Mouse (Mus musculus): ENCODE results near the gene Crct1. TPM values are rescaled to one million over a fixed set of nuclear protein-coding genes. Genes with fewer than 3 reads are reported as not detected.

The Crct1 gene
- 0.88 and 0.97 TPM in 2 replicates for polyA plus RNA-seq (2015; fragmentation: Nextera tagmentation; extraction: Ambion mirVana)

- Histone ChIP-seq H3K9ac (replicated peaks) (peak within 1 kb of the TSS; percentile 60), H3K4me2 (peak within 1 kb of the TSS; percentile 88)
- WGBS, result 35% methylated on average over 4 of the region's 4 CpGs
Measured at GRCm38 (mm10) chr3:93015460-93016104, at the start of gene Crct1. TSS of gene Crct1 (minus strand) at chr3:93015687.

GRCm38 (mm10) chr3:93052826-93053474 lies 37.5 kb upstream of the Crct1 start:
- no peak for ATAC-seq (ENCODE audit: low FRiP score)
- no peaks in the 10 kb centered on the region for H3K27me3 ChIP-seq (replicated peaks)
- H3K36me3 ChIP-seq, result no peaks in the 10 kb centered on the region
- WGBS, result 58% methylated on average over 10 of the region's 10 CpGs
- no peaks in the 10 kb centered on the region for H3K9me3 ChIP-seq (replicated peaks)
- no peak overlapping the region for H3K4me2 ChIP-seq
- no peak overlapping the region for H3K4me3 ChIP-seq (replicated peaks)
- H3K4me1 ChIP-seq, result no peaks in the 10 kb centered on the region
- H3K27ac ChIP-seq (replicated peaks), result no peak overlapping the region
- H3K9ac ChIP-seq (replicated peaks), result no peak overlapping the region

More at GRCm38 (mm10) chr3:93015460-93016104, at the start of gene Crct1:
- H3K27me3 ChIP-seq (replicated peaks), result no peaks in the 10 kb centered on the region
- H3K4me3 ChIP-seq (replicated peaks), result peak within 1 kb of the TSS; percentile 52
- peak within 1 kb of the TSS; percentile 28; the same call in 1 of the 2 replicates for H3K27ac ChIP-seq (replicated peaks)
- peaks cover 10% of the 10 kb centered on the region for H3K4me1 ChIP-seq
- no peaks in the 10 kb centered on the region for H3K9me3 ChIP-seq (replicated peaks)
- ATAC-seq (ENCODE audit: low FRiP score), result no peak
- no peaks in the 10 kb centered on the region for H3K36me3 ChIP-seq

GRCm38 (mm10) chr3:93050182-93050581 lies 34.7 kb upstream of the Crct1 start:
- Histone ChIP-seq H3K4me2 (no peak overlapping the region), H3K4me3 (replicated peaks) (no peak overlapping the region), H3K36me3 (no peaks in the 10 kb centered on the region), H3K4me1 (no peaks in the 10 kb centered on the region), H3K27me3 (replicated peaks) (no peaks in the 10 kb centered on the region), H3K9me3 (replicated peaks) (no peaks in the 10 kb centered on the region), H3K27ac (replicated peaks) (no peak overlapping the region), H3K9ac (replicated peaks) (no peak overlapping the region)
- no peak for ATAC-seq (ENCODE audit: low FRiP score)
- 96% methylated on average over 1 of the region's 1 CpGs for WGBS

GRCm38 (mm10) chr3:93031450-93031849 lies 16.0 kb upstream of the Crct1 start:
- H3K27me3 ChIP-seq (replicated peaks), result no peaks in the 10 kb centered on the region
- no peak overlapping the region for H3K9ac ChIP-seq (replicated peaks)
- no peak overlapping the region for H3K4me3 ChIP-seq (replicated peaks)
- peak; percentile 97 for ATAC-seq (ENCODE audit: low FRiP score)
- H3K4me2 ChIP-seq, result no peak overlapping the region
- 65% methylated on average over 5 of the region's 5 CpGs for WGBS
- H3K9me3 ChIP-seq (replicated peaks), result no peaks in the 10 kb centered on the region
- no peak overlapping the region for H3K27ac ChIP-seq (replicated peaks)
- H3K36me3 ChIP-seq, result no peaks in the 10 kb centered on the region
- H3K4me1 ChIP-seq, result no peaks in the 10 kb centered on the region

GRCm38 (mm10) chr3:93025486-93025885 lies 10.0 kb upstream of the Crct1 start:
- 86% methylated on average over 2 of the region's 2 CpGs for WGBS
- Histone ChIP-seq H3K4me1 (no peaks in the 10 kb centered on the region), H3K9ac (replicated peaks) (no peak overlapping the region), H3K4me3 (replicated peaks) (no peak overlapping the region), H3K9me3 (replicated peaks) (no peaks in the 10 kb centered on the region), H3K27ac (replicated peaks) (no peak overlapping the region), H3K4me2 (no peak overlapping the region), H3K27me3 (replicated peaks) (no peaks in the 10 kb centered on the region), H3K36me3 (no peaks in the 10 kb centered on the region)
- no peak for ATAC-seq (ENCODE audit: low FRiP score)

GRCm38 (mm10) chr3:93023411-93024184 lies 8.1 kb upstream of the Crct1 start:
- Histone ChIP-seq H3K4me3 (replicated peaks) (no peak overlapping the region), H3K4me1 (no peaks in the 10 kb centered on the region), H3K4me2 (no peak overlapping the region), H3K27me3 (replicated peaks) (no peaks in the 10 kb centered on the region), H3K27ac (replicated peaks) (no peak overlapping the region), H3K36me3 (no peaks in the 10 kb centered on the region), H3K9ac (replicated peaks) (no peak overlapping the region), H3K9me3 (replicated peaks) (no peaks in the 10 kb centered on the region)
- WGBS, result 82% methylated on average over 3 of the region's 3 CpGs
- no peak for ATAC-seq (ENCODE audit: low FRiP score)

GRCm38 (mm10) chr3:93021171-93021570 lies 5.7 kb upstream of the Crct1 start:
- Histone ChIP-seq H3K36me3 (no peaks in the 10 kb centered on the region), H3K9ac (replicated peaks) (no peak overlapping the region), H3K27me3 (replicated peaks) (no peaks in the 10 kb centered on the region), H3K4me3 (replicated peaks) (no peak overlapping the region), H3K4me2 (no peak overlapping the region), H3K27ac (replicated peaks) (no peak overlapping the region), H3K4me1 (no peaks in the 10 kb centered on the region), H3K9me3 (replicated peaks) (no peaks in the 10 kb centered on the region)
- 93% methylated on average over 1 of the region's 1 CpGs for WGBS
- ATAC-seq (ENCODE audit: low FRiP score), result no peak

- Histone ChIP-seq H3K9ac (replicated peaks) (no peak within 1 kb of the TSS), H3K27me3 (replicated peaks) (no peaks in the 10 kb centered on the region), H3K4me2 (no peak within 1 kb of the TSS), H3K27ac (replicated peaks) (no peak within 1 kb of the TSS), H3K36me3 (no peaks in the 10 kb centered on the region), H3K9me3 (replicated peaks) (no peaks in the 10 kb centered on the region), H3K4me3 (replicated peaks) (no peak within 1 kb of the TSS), H3K4me1 (peaks cover 10% of the 10 kb centered on the region)
- no peak for ATAC-seq (ENCODE audit: low FRiP score)
- WGBS, result 91% methylated on average over 2 of the region's 2 CpGs
Measured at GRCm38 (mm10) chr3:93018960-93019359, 3.5 kb upstream of the Crct1 start, which contains the start of gene Lce1m. TSS of gene Lce1m (minus strand) at chr3:93019060.

GRCm38 (mm10) chr3:93014871-93015270 lies 616 bp downstream of the Crct1 start:
- H3K4me1 ChIP-seq, result peaks cover 10% of the 10 kb centered on the region
- H3K27me3 ChIP-seq (replicated peaks), result no peaks in the 10 kb centered on the region
- peak overlapping the region; percentile 60 for H3K9ac ChIP-seq (replicated peaks)
- WGBS, result 20% methylated on average over 5 of the region's 5 CpGs
- ATAC-seq (ENCODE audit: low FRiP score), result 0 out of 2 replicates have a peak, but pooled peaks have one; percentile 60
- no peaks in the 10 kb centered on the region for H3K9me3 ChIP-seq (replicated peaks)
- peak overlapping the region; percentile 52 for H3K4me3 ChIP-seq (replicated peaks)
- H3K27ac ChIP-seq (replicated peaks), result no peak overlapping the region; the same call in 1 of the 2 replicates
- peak overlapping the region; percentile 88 for H3K4me2 ChIP-seq
- H3K36me3 ChIP-seq, result no peaks in the 10 kb centered on the region

GRCm38 (mm10) chr3:93014378-93014801 lies 1.1 kb downstream of the Crct1 start:
- H3K4me2 ChIP-seq, result peak overlapping the region; percentile 88
- H3K9me3 ChIP-seq (replicated peaks), result no peaks in the 10 kb centered on the region
- no peaks in the 10 kb centered on the region for H3K27me3 ChIP-seq (replicated peaks)
- WGBS, result under 1% methylated on average over 24 of the region's 24 CpGs
- H3K4me3 ChIP-seq (replicated peaks), result peak overlapping the region; percentile 52
- H3K9ac ChIP-seq (replicated peaks), result peak overlapping the region; percentile 60
- peaks cover 10% of the 10 kb centered on the region for H3K4me1 ChIP-seq
- H3K27ac ChIP-seq (replicated peaks), result peak overlapping the region; percentile 28; the same call in 1 of the 2 replicates
- ATAC-seq (ENCODE audit: low FRiP score), result peak; percentile 92
- no peaks in the 10 kb centered on the region for H3K36me3 ChIP-seq

- WGBS, result 71% methylated on average over 4 of the region's 4 CpGs
- no peak for ATAC-seq (ENCODE audit: low FRiP score)
Measured at GRCm38 (mm10) chr3:93002843-93003242, 12.6 kb downstream of the Crct1 start.

More at GRCm38 (mm10) chr3:93002843-93003242, 12.6 kb downstream of the Crct1 start:
- H3K4me2 ChIP-seq, result no peak overlapping the region
- H3K4me1 ChIP-seq, result no peaks in the 10 kb centered on the region
- H3K4me3 ChIP-seq (replicated peaks), result no peak overlapping the region
- no peak overlapping the region for H3K27ac ChIP-seq (replicated peaks)
- no peak overlapping the region for H3K9ac ChIP-seq (replicated peaks)
- no peaks in the 10 kb centered on the region for H3K9me3 ChIP-seq (replicated peaks)
- no peaks in the 10 kb centered on the region for H3K27me3 ChIP-seq (replicated peaks)
- H3K36me3 ChIP-seq, result no peaks in the 10 kb centered on the region
